Mouse (Mus musculus): ENCODE data around the gene Gipc2. TPM values are rescaled to one million over a fixed set of nuclear protein-coding genes. Genes with fewer than 3 reads are reported as not detected.

The Gipc2 gene
- polyA plus RNA-seq, 1 experiment from 2014 or later, result 1.9 TPM

GRCm38 (mm10) chr3:152047914-152048313, 118.1 kb downstream of the Gipc2 start:
- no peaks in the 10 kb centered on the region for H3K36me3 ChIP-seq
- no peak overlapping the region for H3K9ac ChIP-seq (replicated peaks)
- H3K4me1 ChIP-seq, result no peaks in the 10 kb centered on the region
- H3K4me2 ChIP-seq (replicated peaks), result no peak overlapping the region
- ATAC-seq (replicated peaks), result no peak
- H3K27me3 ChIP-seq, result no peaks in the 10 kb centered on the region
- no peak overlapping the region for H3K27ac ChIP-seq (replicated peaks)
- H3K4me3 ChIP-seq, result no peak overlapping the region
- no peaks in the 10 kb centered on the region for H3K9me3 ChIP-seq

GRCm38 (mm10) chr3:152046895-152047294, 119.1 kb downstream of the Gipc2 start:
- H3K9me3 ChIP-seq, result no peaks in the 10 kb centered on the region
- H3K9ac ChIP-seq (replicated peaks), result no peak overlapping the region
- 89% methylated on average over 3 of the region's 3 CpGs for WGBS
- H3K4me3 ChIP-seq, result no peak overlapping the region
- no peak for ATAC-seq (replicated peaks)
- no peak overlapping the region for H3K27ac ChIP-seq (replicated peaks)
- H3K4me1 ChIP-seq, result no peaks in the 10 kb centered on the region
- H3K27me3 ChIP-seq, result no peaks in the 10 kb centered on the region
- no peak overlapping the region for H3K4me2 ChIP-seq (replicated peaks)
- no peaks in the 10 kb centered on the region for H3K36me3 ChIP-seq

Other genes starting within 250 kb of the Gipc2 start
- gene Dnajb4, start 44.1 kb upstream of the Gipc2 start, polyA plus RNA-seq (2015; fragmentation: Nextera tagmentation; extraction: Ambion mirVana), result 29.8 and 35.4 TPM in 2 replicates
- gene Fubp1, start 44.2 kb upstream of the Gipc2 start, polyA plus RNA-seq (2015; fragmentation: Nextera tagmentation; extraction: Ambion mirVana), result 302 and 309 TPM in 2 replicates
- gene Nexn, start 100.1 kb upstream of the Gipc2 start, polyA plus RNA-seq (2015; fragmentation: Nextera tagmentation; extraction: Ambion mirVana), result 2.8 and 3.9 TPM in 2 replicates
- 24.6 and 26.5 TPM in 2 replicates for gene Miga1, start 174.2 kb upstream of the Gipc2 start, polyA plus RNA-seq (2015; fragmentation: Nextera tagmentation; extraction: Ambion mirVana)
- gene Usp33, start 180.2 kb upstream of the Gipc2 start, polyA plus RNA-seq (2015; fragmentation: Nextera tagmentation; extraction: Ambion mirVana), result 86.0 and 89.1 TPM in 2 replicates
- 33.6 and 35.5 TPM in 2 replicates for gene Zzz3, start 229.2 kb upstream of the Gipc2 start, polyA plus RNA-seq (2015; fragmentation: Nextera tagmentation; extraction: Ambion mirVana)

All from forebrain, embryonic 15.5 days (tissue).